In genomic region chr13:108498247-108498743, GRCm38 (mm10) we compare ENCODE assay signal across 7 mouse cellular contexts. TPM values are rescaled to one million over a fixed set of nuclear protein-coding genes. Genes with fewer than 3 reads are reported as not detected.
DNase-seq lines count a peak whose midpoint lies in the region; ATAC-seq lines count a peak whose summit lies in the region.

No protein-coding gene starts in this region.

- no peaks in the 10 kb centered on the region for H3K36me3 ChIP-seq in hindbrain, embryonic 16.5 days (ENCODE audit: control insufficient read depth, insufficient read depth, low read length)
- no peaks in the 10 kb centered on the region for H3K36me3 ChIP-seq in limb, embryonic 12.5 days

- H3K4me1 ChIP-seq in hindbrain, embryonic 16.5 days (ENCODE audit: control insufficient read depth, insufficient read depth, low read depth, low read length) = no peaks in the 10 kb centered on the region
- H3K4me1 ChIP-seq in limb, embryonic 12.5 days (replicated peaks) = peaks cover 12% of the 10 kb centered on the region

- H3K27ac ChIP-seq in hindbrain, embryonic 16.5 days (ENCODE audit: low read depth, low read length) = no peak overlapping the region
- H3K27ac ChIP-seq in limb, embryonic 12.5 days = no peak overlapping the region; the same call in 1 of the 2 replicates

- H3K4me3 ChIP-seq in hindbrain, embryonic 16.5 days (ENCODE audit: low read length) = no peak overlapping the region
- no peak overlapping the region for H3K4me3 ChIP-seq in limb, embryonic 12.5 days (replicated peaks)

- H3K9me3 ChIP-seq in hindbrain, embryonic 16.5 days (ENCODE audit: control insufficient read depth, low read length) = no peaks in the 10 kb centered on the region
- no peaks in the 10 kb centered on the region for H3K9me3 ChIP-seq in limb, embryonic 12.5 days

- intact Hi-C loops in gastrocnemius, postnatal 14 days (cut with DNase I; ENCODE audit: low total_unique reads) = no loop called here

- peak; percentile 8 for DNase-seq in right cerebral cortex, adult 18-20 months
- no peak for DNase-seq in right cerebral cortex, postnatal 4 days
- DNase-seq in urinary bladder, postnatal 36 days (ENCODE audit: low spot score in 2 of 2) = peak; percentile 22 to 30
- no peak for DNase-seq in gastrocnemius, postnatal 14 days
- no peak for DNase-seq in Muller cell, postnatal 12 days (ENCODE audit: inconsistent ontology term)

- no peak overlapping the region for H3K9ac ChIP-seq in hindbrain, embryonic 16.5 days (ENCODE audit: low read depth, low read length)
- no peak overlapping the region for H3K9ac ChIP-seq in limb, embryonic 12.5 days (replicated peaks)

- WGBS in hindbrain, embryonic 16.5 days = 67% methylated on average over 9 of the region's 9 CpGs
- 38% methylated on average over 9 of the region's 9 CpGs for WGBS in limb, embryonic 12.5 days

- H3K27me3 ChIP-seq in hindbrain, embryonic 16.5 days (replicated peaks; ENCODE audit: control insufficient read depth, insufficient read depth, low read length) = no peaks in the 10 kb centered on the region
- H3K27me3 ChIP-seq in limb, embryonic 12.5 days = no peaks in the 10 kb centered on the region

- peak; percentile 56; the same call in 1 of the 2 replicates for ATAC-seq in hindbrain, embryonic 16.5 days
- peak; percentile 71; the same call in 1 of the 2 replicates for ATAC-seq in limb, embryonic 12.5 days (ENCODE audit: insufficient number of reproducible peaks, insufficient read depth, low FRiP score, low TSS enrichment, low read depth)

- H3K4me2 ChIP-seq in hindbrain, embryonic 16.5 days (ENCODE audit: low read length) = peak overlapping the region; percentile 9; the same call in 1 of the 2 replicates
- H3K4me2 ChIP-seq in limb, embryonic 12.5 days = peak overlapping the region; percentile 40

RNA-seq across cellular contexts. Expression of gene Pde4d, which starts 48.5 kb away (rescaled TPM):
- polyA plus RNA-seq in hindbrain, embryonic 16.5 days (2015; fragmentation: Nextera tagmentation; extraction: Ambion mirVana) = 18.5 and 18.9 TPM in 2 replicates
- 21.8 and 23.7 TPM in 2 replicates for polyA plus RNA-seq in limb, embryonic 12.5 days (2016; fragmentation: Nextera tagmentation; extraction: Ambion mirVana)
- 100 to 1,000 TPM in 1 of 2 experiments, 10 to 100 TPM in 1; 91.2 to 126 TPM for total RNA-seq in gastrocnemius, postnatal 14 days (2021)

Comparison
In these comparisons a context has a peak if more than half of its experiments do, and no peak if none do; other contexts are left out.
1. DNase-seq: peak in right cerebral cortex, adult 18-20 months (single experiment) and urinary bladder, postnatal 36 days (2 of 2); none in right cerebral cortex, postnatal 4 days (single experiment), gastrocnemius, postnatal 14 days (single experiment) and Muller cell, postnatal 12 days (single experiment).